Mouse (Mus musculus) kidney, adult 18-20 months (tissue): ENCODE measurements around the gene Tbx2.

Experiments used
- DNase-seq: peaks from one replicate; pipeline ENCODE4 v3.0.0; 2021

Tbx2 gene

GRCm38 (mm10) chr11:85841211-85841681, 8.9 kb downstream of the Tbx2 start:
- peak; percentile 36 for DNase-seq

GRCm38 (mm10) chr11:85841980-85842379, 9.6 kb downstream of the Tbx2 start:
- DNase-seq, result peak; percentile 76

GRCm38 (mm10) chr11:85842596-85843346, 10.4 kb downstream of the Tbx2 start:
- no peak for DNase-seq

GRCm38 (mm10) chr11:85843347-85843692, 11.0 kb downstream of the Tbx2 start:
- peak; percentile 85 for DNase-seq

- DNase-seq, result peak; percentile 92
Observed at GRCm38 (mm10) chr11:85844144-85844965, 12.0 kb downstream of the Tbx2 start.

GRCm38 (mm10) chr11:85844971-85845370, 12.6 kb downstream of the Tbx2 start:
- no peak for DNase-seq

GRCm38 (mm10) chr11:85845921-85846320, 13.6 kb downstream of the Tbx2 start:
- DNase-seq, result peak; percentile 71

- peak; percentile 58 for DNase-seq
Observed at GRCm38 (mm10) chr11:85846509-85846908, 14.2 kb downstream of the Tbx2 start.

GRCm38 (mm10) chr11:85849037-85849436, 16.7 kb downstream of the Tbx2 start:
- DNase-seq, result peak; percentile 68

- no peak for DNase-seq
Observed at GRCm38 (mm10) chr11:85850233-85850632, 17.9 kb downstream of the Tbx2 start, which contains the start of gene Gm11444. Gene Gm11444, minus strand, starts transcription at chr11:85850333.

GRCm38 (mm10) chr11:85850758-85851157, 18.4 kb downstream of the Tbx2 start:
- no peak for DNase-seq

GRCm38 (mm10) chr11:85857997-85858698, 25.8 kb downstream of the Tbx2 start:
- DNase-seq, result no peak

GRCm38 (mm10) chr11:85864363-85864762, 32.0 kb downstream of the Tbx2 start:
- DNase-seq, result no peak

- no peak for DNase-seq
Observed at GRCm38 (mm10) chr11:85876059-85876788, 43.9 kb downstream of the Tbx2 start.

- DNase-seq, result no peak
Observed at GRCm38 (mm10) chr11:85884498-85884897, 52.1 kb downstream of the Tbx2 start.

GRCm38 (mm10) chr11:85885665-85886428, 53.5 kb downstream of the Tbx2 start, which contains the start of gene Tbx4:
Gene Tbx4, plus strand, starts transcription at chr11:85886422.
- no peak for DNase-seq

- DNase-seq, result no peak
Observed at GRCm38 (mm10) chr11:85886429-85886785, 54.1 kb downstream of the Tbx2 start.

GRCm38 (mm10) chr11:85887273-85887672, 54.9 kb downstream of the Tbx2 start:
- DNase-seq, result no peak

GRCm38 (mm10) chr11:85887801-85888450, 55.6 kb downstream of the Tbx2 start:
- no peak for DNase-seq

- DNase-seq, result no peak
Observed at GRCm38 (mm10) chr11:85888451-85888961, 56.2 kb downstream of the Tbx2 start.
